Mouse (Mus musculus) lung, adult 2 months (tissue): Measurements from ENCODE around the gene Gm853.
"Not testable (repeated sequence)": the region's sequence is repeated elsewhere in the genome, so short reads cannot be mapped to it uniquely, and the experiment has no call there.

Source experiments
- CTCF ChIP-seq: fragments of 200-500 bp; IDR thresholded peaks from 2 replicates; pipeline ENCODE4 v1.5.1; 2011; ENCODE audit warnings: mild to moderate bottlenecking, low read length, control low read depth; ENCODE audit not compliant: insufficient read depth
- POLR2A ChIP-seq: fragments of 200-500 bp; IDR thresholded peaks from 2 replicates; pipeline ENCODE4 v1.6.1; 2011; ENCODE audit warnings: low read depth, mild to moderate bottlenecking, control low read depth, low read length, borderline replicate concordance; ENCODE audit errors: extremely low read depth

GRCm38 (mm10) chr4:130243621-130244020 lies 21.4 kb upstream of the Gm853 start:
- not testable (repeated sequence) for TF ChIP-seq CTCF, POLR2A
